Mouse (Mus musculus) layer of hippocampus, postnatal 10 days (tissue): ENCODE data around the gene Madcam1. TPM values are rescaled to one million over a fixed set of nuclear protein-coding genes. Genes with fewer than 3 reads are reported as not detected.

Experiments used
- DNase-seq, 2 experiments: peaks; one replicate each; pipeline ENCODE4 v3.0.0; 2021; ENCODE audit warnings: low spot score in 2 of 2
- long read RNA-seq: library from polyadenylated mRNA; stranded (forward); transcript quantifications from one replicate; pipeline ENCODE4 v2.0.0, GENCODE M21; 2023
- total RNA-seq, 2 experiments: library from RNA; stranded (reverse); gene quantifications; 2 replicates each; pipeline ENCODE4 v1.2.3; 2021

Gene Madcam1
- under 1 TPM in 1 of 2 experiments, not detected in 1; 0.32 TPM for total RNA-seq
- long read RNA-seq, partial matches to known transcripts, result 0 of 1 reads
- long read RNA-seq, other reads (novel, unspliced or antisense), result 0 of 1 reads

DNA sequence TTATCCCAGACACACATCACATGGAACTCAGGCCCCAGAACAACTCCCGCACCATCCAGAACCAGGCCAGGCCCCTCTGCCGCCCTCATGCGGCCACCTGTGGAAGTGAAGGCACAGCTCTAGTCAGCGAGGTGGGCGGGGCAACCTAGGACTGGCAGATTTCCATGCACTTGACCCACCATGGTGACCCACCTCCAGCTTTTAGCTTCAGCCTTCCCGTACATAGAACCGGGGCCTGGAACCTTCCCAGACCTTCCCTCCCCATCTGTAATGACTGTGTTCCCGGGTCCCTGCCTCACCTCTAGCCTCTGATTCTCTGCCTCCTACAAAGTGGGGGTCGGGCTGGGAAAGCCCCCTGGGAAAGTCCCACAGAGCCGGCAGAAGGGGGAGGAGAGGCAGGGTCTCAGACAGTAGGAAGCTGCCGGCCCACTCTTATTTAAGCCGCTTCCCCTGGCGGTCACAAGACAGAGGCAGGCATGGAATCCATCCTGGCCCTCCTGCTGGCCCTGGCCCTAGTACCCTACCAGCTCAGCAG lies at the start of gene Madcam1:
TSS of gene Madcam1 (plus strand) at position 429 of the 535 bp plus-strand sequence.
- peak; percentile 71 to 75 for DNase-seq

- DNase-seq, result peak in 1 of 2 experiments; percentile 44
Measured at GRCm38 (mm10) chr10:79615860-79616259, 48.5 kb upstream of the Madcam1 start.

GRCm38 (mm10) chr10:79616376-79616775 lies 48.0 kb upstream of the Madcam1 start:
- DNase-seq, result no peak

DNA sequence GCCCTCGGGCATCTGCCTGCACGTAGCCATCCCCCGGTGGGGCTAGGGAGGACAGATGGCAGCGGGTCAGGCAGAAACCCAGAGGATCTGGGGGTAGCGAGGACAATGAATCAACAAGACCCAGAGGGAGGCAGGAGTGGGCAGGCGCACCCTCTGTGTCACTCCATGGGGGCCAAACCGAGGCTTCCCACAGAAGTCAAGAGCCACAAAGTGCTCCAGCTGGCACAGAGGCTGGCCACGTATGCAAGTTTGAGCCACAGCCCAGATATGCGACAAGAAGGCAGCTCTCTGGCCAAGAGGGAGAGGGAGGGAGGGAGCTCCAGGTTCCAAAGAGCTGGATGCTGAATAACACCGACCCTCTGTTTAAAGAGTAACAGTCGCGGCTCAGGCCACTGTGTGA lies 40.4 kb upstream of the Madcam1 start:
- DNase-seq, result peak in 1 of 2 experiments; percentile 20

GRCm38 (mm10) chr10:79625398-79625797 lies 39.0 kb upstream of the Madcam1 start:
- no peak for DNase-seq

DNA sequence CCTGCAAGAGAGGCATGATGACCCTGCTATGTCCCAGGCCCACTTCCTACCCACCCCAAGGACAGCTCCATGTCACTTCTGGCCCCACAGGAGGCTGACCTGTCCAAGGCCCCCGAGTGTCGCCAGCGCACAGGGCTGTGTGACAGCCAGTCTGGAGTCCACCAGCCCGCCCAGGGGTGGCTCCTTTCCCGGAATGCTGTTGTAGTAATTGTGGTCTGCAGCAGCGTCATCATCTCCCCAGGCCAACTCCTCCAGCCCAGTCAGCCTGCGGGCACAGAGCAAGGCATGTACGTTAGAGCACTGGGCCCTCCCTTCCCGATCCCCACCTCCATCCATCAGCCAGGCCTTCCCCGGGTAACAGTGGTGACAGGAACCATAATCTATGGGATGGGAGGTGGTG lies 38.2 kb upstream of the Madcam1 start:
- peak in 1 of 2 experiments; percentile 20 for DNase-seq

GRCm38 (mm10) chr10:79628377-79628776 lies 36.0 kb upstream of the Madcam1 start:
- DNase-seq, result peak in 1 of 2 experiments; percentile 53

- DNase-seq, result peak; percentile 72 to 74
Measured at GRCm38 (mm10) chr10:79631432-79631831, 32.9 kb upstream of the Madcam1 start.

DNA sequence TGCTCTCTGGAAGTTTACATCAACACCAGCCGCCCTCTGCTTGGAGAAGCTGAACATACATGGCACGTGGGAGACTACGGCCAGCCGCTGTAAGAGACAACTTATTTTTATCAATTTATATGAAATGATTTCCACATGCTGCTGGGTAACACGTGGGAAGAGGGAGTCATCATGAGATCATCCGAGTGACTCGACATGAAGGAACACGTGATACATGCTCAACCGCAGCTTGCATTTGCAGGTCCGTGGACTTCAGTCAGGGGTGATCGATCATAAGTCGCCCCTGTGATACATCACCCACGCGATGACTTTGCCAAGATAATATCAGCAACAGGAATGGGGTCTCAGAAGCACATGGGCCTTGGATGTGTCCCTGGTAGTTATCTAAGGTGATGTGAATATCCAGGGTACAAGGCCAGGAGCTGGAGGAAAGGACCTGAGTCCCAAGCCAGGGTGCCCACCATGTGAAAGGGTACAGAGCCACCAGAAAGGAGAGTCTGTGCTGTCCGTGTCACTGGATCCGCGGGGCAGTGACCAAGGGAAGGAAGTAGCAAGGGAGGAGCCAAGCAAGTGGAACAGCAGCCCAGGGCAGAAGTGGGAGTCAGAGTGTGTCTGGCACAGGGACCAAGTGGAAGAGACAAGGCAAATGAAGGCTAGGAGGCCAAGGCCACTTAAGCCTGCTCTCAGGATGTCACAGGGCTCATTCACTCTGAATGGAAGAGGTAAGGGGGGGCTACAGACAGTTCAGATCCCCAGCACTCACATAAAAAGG lies 31.2 kb upstream of the Madcam1 start:
- no peak for DNase-seq

- no peak for DNase-seq
Measured at GRCm38 (mm10) chr10:79636287-79636686, 28.1 kb upstream of the Madcam1 start.

GRCm38 (mm10) chr10:79637128-79638110 lies 26.9 kb upstream of the Madcam1 start, which contains the start of gene Shc2:
TSS of gene Shc2 (minus strand) at chr10:79637918.
- peak; percentile 77 to 86 for DNase-seq

DNA sequence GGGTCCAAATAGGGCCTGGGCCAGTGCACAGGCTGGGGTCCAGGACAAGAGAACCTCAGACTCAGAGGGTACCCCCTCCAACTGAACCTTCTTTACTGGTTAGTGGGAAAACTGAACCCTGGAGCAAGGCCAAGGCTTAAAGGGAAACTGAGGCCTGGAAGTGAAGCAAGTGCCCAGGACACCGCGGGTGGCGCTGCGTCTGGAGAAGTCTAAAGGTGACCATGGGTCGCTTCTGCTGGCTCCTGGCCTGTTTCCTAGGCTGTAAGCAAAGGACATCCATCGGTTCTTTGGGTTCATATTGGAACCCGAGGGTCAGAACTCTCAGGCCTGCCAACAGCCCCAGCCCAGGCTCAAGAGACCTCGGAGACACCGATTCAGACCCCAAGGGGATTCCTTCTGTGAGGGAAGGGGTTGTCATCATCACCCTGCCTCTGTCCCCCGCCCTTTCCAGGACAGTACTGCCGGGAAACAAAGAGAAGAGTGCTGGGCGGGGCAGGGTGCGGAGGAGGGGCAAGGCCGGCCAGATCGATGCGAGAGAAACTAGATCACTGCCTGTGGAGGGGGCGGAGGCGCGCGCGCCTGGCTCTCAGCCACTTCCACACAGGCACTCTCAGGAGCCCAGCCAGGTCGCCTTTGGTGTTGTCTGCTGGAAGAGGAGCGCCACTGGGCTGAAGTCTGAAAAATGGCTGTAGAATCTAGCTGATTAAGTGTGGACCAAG lies 25.7 kb upstream of the Madcam1 start:
- peak in 1 of 2 experiments; percentile 55 for DNase-seq

DNA sequence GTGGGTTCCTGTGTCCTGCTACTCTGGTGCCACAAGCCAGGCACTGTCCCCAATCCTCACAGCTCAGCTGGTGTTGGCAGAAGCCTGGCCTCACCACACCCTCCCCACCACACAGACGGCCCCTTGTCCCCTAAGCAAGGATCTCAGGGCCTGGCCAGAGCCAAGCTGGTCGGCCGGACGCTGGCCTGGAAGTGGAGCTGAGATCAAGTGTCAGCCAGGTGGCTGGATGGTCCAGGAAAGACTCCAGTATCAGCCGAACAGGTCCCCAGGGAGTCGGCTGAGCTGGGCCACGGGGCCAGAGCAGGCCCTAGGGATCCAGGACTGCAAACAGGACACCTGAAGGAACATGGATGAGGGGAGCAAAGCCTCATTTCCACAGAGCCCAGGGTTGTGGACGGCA lies 18.6 kb upstream of the Madcam1 start, which contains the start of gene Odf3l2:
TSS of gene Odf3l2 (minus strand) at position 28 of the 400 bp plus-strand sequence.
- DNase-seq, result no peak

GRCm38 (mm10) chr10:79649070-79649751 lies 15.1 kb upstream of the Madcam1 start:
- DNase-seq, result peak; percentile 86 to 87

DNA sequence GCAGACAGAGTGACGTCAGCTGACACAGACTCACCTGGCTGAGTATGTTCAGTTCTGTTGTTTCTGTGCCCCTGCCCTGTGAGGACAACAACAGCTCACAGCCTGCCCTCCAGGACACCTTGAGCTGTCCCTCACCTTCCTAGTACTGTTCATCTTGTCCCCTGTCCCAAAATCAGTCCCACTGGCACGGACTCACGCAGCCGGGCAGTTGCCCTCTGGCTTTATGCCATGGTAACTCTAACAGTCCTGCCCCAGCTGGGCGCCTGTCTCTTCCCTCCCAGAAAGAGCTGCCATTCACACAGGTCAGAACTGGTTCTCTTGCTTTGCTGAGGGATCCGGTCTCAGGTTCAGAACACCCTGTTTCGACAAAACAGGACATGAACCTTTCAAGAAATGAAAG lies 11.6 kb upstream of the Madcam1 start:
- no peak for DNase-seq

DNA sequence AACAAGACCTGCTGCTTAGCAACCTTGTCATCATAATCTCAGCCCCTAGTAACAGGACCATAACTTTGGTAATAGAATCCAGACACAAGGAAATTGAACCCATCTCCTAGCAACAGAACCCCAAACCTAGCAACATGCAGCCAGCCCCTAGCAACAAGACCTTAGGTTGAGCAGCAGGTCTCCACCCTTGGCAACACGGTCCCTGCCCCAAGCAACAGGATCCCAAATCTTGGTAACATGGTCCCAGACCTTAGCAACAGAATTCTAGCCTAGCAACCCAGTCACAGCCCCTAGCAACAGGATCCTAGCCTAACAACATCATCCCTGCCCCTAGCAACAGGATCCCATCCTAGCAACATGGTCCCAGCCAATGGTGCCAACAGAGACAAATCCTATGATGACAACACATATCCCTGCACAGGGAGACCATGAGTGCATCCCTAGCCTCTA lies 9.4 kb upstream of the Madcam1 start:
- DNase-seq, result peak; percentile 49 to 59

DNA sequence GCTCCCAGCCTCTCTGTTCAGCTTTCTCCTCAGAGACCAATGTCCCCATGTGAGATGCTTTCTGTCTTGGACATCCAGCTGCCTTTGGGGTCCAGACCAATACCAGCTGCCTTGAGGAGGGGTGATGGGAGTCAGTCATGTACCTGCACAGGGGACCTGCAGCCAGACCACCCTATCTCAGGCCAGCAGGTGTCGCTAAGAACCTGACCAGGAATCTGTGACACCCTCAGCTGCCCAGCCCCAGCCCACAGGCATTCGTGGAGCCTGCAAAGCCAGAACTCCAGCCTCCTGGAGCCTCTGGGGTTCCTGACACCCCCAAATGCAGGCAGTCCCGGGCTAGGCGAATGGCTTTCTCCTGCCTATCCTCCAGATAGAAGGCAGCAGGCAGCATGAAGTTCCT lies 5.5 kb upstream of the Madcam1 start:
- no peak for DNase-seq

DNA sequence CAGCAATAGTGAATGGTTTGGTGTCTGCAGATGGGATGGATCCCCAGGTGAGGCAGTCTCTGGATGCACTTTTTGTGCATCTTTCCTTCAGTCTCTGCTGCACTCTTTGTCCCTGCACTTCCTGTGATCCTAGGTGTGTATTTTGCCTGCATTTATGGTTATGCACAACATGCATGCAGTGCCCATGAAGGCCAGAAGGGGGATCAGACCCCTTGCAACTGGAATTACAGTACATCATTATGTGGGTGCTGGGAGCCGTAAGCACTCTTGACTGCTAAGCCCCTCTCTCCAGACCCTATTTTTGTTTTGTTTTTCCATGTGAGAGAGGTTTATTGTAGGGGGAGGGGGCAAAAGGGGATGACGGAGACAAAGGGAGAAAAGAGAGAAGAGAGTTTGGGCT lies 4.1 kb upstream of the Madcam1 start:
- DNase-seq, result no peak

DNA sequence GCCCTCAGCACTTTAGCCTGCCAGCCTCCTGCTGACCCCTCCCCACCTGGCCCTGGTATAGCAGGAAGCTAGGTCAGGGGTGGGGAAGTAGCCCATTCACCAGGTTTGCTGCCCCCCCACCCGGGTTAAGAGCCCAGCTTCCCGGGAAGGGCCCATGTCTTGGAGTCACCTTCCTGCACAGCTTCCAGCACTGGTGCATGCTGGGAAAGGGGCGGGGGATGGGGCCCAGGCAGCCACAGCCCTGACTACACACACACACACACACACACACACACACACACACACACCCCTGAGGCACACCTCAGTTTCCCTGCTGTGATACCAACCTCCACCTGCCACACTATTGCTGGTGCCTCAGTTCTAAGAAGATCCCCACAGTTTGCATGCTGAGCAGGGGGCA lies 2.5 kb upstream of the Madcam1 start:
- DNase-seq, result no peak

GRCm38 (mm10) chr10:79665051-79665450 lies 692 bp downstream of the Madcam1 start:
- no peak for DNase-seq
